Mouse (Mus musculus): ENCODE measurements around the gene Pbx1.

DNA sequence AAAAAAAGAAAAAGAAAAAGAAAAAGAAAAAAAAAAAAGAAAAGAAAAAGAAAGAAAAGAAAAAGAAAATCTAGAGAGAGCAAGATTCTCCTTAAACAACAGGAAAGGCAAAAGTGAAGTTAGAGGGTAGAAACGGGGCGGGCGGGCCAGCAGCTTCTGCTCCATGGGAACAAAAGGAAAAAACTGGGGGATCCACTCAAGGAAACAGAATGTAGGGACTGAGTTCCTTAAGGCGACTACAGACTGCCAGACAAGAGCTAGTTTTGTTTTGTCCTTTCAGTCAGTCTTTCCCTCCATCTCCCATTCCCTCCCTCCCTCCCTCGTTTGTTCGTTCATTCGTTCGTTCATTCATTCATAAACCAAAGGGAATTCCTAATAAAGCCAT lies 25.8 kb downstream of the Pbx1 start:
- TF ChIP-seq POLR2A (IDR thresholded peaks at IDR 0.05; ENCODE audit: borderline replicate concordance, extremely low read depth, low read depth, low read length) (no peak), CTCF (IDR thresholded peaks at IDR 0.05; ENCODE audit: insufficient read depth, low read length) (no peak)

All from lung, adult 2 months (tissue).